Mouse (Mus musculus) liver, embryonic 14.5 days (tissue): ENCODE data around the gene A730061H03Rik.

Source experiments
- CTCF ChIP-seq: IDR thresholded peaks from 2 replicates; pipeline ENCODE4 v1.5.1; 2016; ENCODE audit warnings: antibody characterized with exemption, low read depth, control low read depth
- EP300 ChIP-seq: IDR thresholded peaks from 2 replicates; pipeline ENCODE4 v1.6.1; 2016; ENCODE audit warnings: antibody characterized with exemption, low read depth

GRCm38 (mm10) chr14:55590748-55591330 is 30.6 kb upstream of the A730061H03Rik start, which contains the start of gene Psme2:
- TF ChIP-seq CTCF (no peak; the same call in 1 of the 2 replicates), EP300 (no peak)
